Mouse (Mus musculus) ovary, adult 18-20 months (tissue): ENCODE measurements around the gene Pcnx.
"Not testable (repeated sequence)": the region's sequence is repeated elsewhere in the genome, so short reads cannot be mapped to it uniquely, and the experiment has no call there.

Experiments used
- DNase-seq: peaks from one replicate; pipeline ENCODE4 v3.0.0; 2022; ENCODE audit warnings: low spot score, mixed read lengths

Pcnx gene

DNA sequence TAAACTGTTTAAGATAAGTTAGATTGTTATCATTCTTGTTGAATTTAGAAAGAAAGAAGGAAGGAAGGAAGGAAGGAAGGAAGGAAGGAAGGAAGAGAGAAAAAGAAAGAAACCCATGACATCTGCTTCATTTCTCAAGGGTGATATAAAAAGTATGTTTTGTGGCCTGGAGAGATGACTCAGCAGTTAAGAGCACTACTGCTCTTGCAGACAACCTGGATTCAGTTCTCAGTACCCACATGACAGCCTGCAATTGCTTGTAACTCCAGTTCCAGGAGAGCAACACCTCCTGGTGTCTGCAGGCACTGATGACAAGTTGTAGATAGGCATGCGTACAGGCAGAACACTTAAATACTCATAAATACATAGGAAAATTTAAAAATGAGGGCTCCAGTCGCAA lies 105.6 kb downstream of the Pcnx start:
- DNase-seq = no peak

GRCm38 (mm10) chr12:81971042-81971883 lies 111.4 kb downstream of the Pcnx start:
- no peak for DNase-seq

DNA sequence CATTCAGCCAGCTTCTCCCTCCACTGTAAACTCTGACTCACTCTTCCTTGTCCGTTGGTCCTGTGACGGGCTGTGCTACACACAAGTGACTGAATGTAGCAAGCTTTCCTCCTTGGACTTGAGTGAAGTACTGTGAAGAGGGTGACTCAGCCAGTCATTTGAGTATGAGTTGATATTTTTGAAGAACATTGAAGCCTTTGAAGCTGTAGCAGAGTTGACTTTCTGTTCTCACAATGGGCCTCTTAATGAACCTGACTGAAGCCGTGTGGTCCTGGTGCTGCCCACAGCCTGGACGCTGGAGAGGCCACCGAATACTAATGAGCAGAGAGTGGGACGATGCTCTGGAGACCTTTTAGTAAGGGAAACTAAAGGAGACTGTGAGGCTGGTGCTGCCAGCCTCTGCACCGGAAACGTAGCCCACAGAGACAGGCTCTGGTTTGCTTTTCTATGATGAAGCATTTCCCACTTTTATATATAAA lies 112.1 kb downstream of the Pcnx start:
- DNase-seq = no peak

DNA sequence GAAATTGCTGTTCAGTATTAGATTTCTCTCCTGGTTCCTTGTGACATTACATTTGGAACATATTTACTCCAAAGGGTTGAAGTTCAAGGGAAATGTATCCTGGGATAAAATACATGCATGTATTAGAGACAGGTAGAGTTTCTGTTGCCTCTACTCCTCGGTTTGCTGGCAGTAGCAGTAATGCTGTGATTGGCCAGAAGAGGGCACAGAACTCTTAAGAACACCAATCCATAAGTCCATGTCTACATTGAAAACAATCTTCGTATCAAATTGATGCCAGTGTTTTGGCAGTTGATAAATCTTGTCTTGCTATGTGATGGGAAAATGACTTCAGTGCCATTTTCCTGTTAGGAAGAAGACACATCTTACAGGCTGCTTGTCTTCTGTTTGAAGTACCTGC lies 115.0 kb downstream of the Pcnx start:
- no peak for DNase-seq

- DNase-seq = no peak
Measured at GRCm38 (mm10) chr12:81977346-81977745, 117.5 kb downstream of the Pcnx start.

- DNase-seq = no peak
Measured at GRCm38 (mm10) chr12:81979312-81979711, 119.5 kb downstream of the Pcnx start.

GRCm38 (mm10) chr12:81992106-81992505 lies 132.3 kb downstream of the Pcnx start:
- no peak for DNase-seq

GRCm38 (mm10) chr12:81992996-81993395 lies 133.2 kb downstream of the Pcnx start:
- DNase-seq = no peak

DNA sequence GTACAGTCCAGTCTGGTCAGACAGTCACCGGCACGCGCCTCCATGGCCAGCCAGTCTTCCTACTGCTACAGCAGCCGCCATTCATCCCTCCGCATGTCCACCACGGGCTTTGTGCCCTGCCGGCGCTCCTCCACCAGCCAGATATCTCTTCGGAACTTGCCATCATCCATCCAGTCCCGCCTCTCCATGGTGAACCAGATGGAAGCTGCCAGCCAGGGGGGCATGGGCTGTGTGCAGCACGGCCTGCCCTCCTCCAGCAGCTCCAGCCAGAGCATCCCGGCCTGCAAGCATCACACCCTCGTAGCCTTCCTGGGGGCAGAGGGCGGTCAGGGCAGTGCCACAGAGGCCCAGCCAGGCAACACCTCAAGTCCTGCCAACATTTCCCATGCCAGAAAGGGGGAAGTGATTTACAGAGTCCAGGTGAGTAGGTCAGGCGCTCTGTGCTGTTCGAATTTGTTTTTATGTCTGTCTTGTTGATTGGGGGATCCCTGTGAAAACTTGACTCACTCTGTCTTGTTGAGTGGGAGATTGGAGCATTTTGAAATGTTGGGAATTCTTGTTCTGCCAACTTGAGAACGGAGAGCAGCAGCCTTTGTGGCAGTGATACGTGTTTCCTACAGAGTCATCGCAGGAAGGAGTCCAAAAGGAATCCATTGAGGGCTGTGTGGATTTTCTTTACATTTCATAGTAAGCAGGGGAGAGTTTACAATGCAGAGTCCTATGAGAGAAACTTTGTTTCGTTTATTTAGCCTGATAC lies 135.3 kb downstream of the Pcnx start:
- no peak for DNase-seq

GRCm38 (mm10) chr12:81996679-81997362 lies 137.0 kb downstream of the Pcnx start:
- no peak for DNase-seq

DNA sequence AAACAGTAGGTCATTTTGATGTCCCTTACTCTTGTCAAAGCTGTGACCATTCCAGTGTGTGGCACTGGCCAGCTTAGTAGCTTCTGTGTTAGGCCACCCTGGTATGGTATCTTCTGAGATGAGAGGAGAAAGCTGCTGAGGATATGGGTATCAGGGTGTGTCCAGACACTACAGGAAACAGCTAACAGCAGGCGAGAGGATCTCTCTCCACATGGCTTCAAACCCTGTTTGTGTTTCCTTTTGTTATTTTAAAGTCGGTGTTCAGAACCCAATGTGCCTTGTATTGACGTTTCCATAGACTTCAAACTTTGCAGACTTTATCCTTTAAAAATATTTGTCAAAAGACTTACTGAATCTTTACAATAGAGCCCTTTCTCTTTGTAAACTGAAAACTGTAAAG lies 137.7 kb downstream of the Pcnx start:
- DNase-seq = no peak

DNA sequence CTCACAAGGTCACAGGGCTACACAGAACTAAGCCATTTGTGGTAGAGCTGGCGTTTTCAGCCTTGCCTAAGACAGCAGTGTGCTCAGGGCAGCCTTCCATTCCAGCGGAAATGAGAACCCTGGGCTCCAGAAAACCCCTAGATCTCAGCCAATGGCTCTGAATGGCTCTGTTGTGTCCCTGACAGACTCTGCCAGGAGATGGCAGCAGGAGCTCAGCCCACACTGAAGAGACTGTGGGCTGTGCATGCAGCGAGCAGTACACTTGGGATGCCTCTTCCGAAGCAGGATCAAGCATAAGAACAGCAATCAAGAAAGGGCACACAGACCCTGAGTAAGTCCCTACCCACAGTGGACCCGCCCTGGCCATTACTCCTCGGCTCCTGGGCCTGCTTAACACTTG lies 142.9 kb downstream of the Pcnx start:
- not testable (repeated sequence) for DNase-seq

GRCm38 (mm10) chr12:82025901-82026633 lies 166.2 kb downstream of the Pcnx start:
- not testable (repeated sequence) for DNase-seq

DNA sequence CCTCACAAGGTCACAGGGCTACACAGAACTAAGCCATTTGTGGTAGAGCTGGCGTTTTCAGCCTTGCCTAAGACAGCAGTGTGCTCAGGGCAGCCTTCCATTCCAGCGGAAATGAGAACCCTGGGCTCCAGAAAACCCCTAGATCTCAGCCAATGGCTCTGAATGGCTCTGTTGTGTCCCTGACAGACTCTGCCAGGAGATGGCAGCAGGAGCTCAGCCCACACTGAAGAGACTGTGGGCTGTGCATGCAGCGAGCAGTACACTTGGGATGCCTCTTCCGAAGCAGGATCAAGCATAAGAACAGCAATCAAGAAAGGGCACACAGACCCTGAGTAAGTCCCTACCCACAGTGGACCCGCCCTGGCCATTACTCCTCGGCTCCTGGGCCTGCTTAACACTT lies 173.7 kb downstream of the Pcnx start:
- DNase-seq = not testable (repeated sequence)

DNA sequence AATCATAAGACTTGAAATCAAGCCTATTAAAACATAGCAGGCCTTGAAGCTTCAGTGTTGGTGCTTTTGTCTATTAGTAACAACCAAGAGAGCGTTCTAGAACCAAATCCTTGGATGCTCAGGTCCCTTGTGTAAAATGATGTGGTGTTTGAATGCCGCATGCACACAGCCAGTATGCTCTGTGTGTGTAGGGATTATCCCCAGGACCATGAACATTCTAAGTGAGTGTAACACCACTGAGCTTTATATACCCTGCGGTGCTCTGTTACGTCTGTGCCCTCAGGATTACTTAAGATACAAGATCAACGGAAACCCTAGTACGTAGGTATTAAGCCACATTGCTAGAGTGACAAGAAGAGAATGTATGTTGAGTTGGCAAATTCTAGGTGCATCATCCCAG lies 174.2 kb downstream of the Pcnx start:
- DNase-seq = not testable (repeated sequence)

GRCm38 (mm10) chr12:82044078-82044477 lies 184.3 kb downstream of the Pcnx start:
- not testable (repeated sequence) for DNase-seq
